Mouse (Mus musculus) myocyte (in vitro differentiated cells): ENCODE data around the gene Pomgnt2.

Experiments used
- E2F4 ChIP-seq: IDR thresholded peaks from one replicate; pipeline ENCODE4 v1.6.1; 2011; ENCODE audit warnings: mild to moderate bottlenecking, control low read depth, moderate library complexity; ENCODE audit not compliant: insufficient read depth
- POLR2A ChIP-seq: IDR thresholded peaks from one replicate; pipeline ENCODE4 v1.6.1; 2011; ENCODE audit warnings: low read depth, mild to moderate bottlenecking, control low read depth, moderate library complexity; ENCODE audit not compliant: insufficient read length
- USF1 ChIP-seq: IDR thresholded peaks from one replicate; pipeline ENCODE4 v1.6.1; 2011; ENCODE audit warnings: low read depth, mild to moderate bottlenecking, control low read depth, moderate library complexity

DNA sequence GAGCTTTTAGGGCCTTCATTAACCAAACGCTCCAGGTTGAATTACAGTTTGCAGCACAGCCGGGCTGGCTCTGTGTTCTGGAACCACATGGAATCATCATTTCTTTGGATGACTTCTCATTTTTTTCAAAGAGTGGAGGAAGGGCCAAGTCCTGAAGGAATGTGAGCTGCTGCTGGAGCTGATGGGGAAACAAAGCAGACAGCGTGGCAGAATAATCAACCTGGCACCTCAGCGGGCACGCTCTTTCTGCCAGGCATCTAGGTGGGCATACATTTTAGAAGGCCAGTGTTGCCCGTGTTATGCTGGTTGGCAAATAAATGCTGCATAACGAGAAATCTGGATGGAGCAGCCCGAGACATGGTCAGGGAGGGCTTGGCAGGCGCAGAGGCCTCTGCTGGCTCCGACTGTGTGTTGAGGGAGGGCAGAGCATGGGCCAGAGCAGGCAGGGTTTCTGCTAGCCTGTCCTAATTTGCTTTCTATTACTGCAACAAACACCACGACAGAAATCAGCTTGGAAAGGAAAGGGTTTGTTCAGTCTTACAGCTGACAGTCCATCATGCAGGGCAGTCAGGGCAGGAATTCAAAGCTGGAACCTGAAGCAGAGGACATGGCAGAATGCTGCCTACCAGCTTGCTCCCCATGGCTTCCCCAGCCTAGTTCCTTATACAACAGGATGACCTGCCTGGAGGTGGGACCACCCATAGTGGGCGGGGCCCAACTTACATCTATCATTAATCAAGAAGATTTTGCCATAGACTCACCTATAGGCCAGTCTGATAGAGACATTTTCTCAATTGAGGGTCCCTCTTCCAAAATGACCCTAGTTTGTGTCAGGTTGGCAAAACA, 22.5 kb downstream of the Pomgnt2 start:
- no peak for TF ChIP-seq USF1
- no peak for TF ChIP-seq POLR2A
- TF ChIP-seq E2F4: no peak
